Comparison of ENCODE assay signal across 7 mouse cellular contexts in genomic region chr9:108342301-108342831, GRCm38 (mm10). TPM values are rescaled to one million over a fixed set of nuclear protein-coding genes. Genes with fewer than 3 reads are reported as not detected.
DNase-seq lines count a peak whose midpoint lies in the region; ATAC-seq lines count a peak whose summit lies in the region.

No protein-coding gene starts in this region.

- peaks cover 10% of the 10 kb centered on the region for H3K36me3 ChIP-seq in heart, embryonic 13.5 days
- H3K36me3 ChIP-seq in liver, embryonic 13.5 days: peaks cover 34% of the 10 kb centered on the region
- H3K36me3 ChIP-seq in midbrain, embryonic 10.5 days: peaks cover 13% of the 10 kb centered on the region

- peak overlapping the region; percentile 87 for H3K4me2 ChIP-seq in heart, embryonic 13.5 days
- H3K4me2 ChIP-seq in liver, embryonic 13.5 days: peak overlapping the region; percentile 76

- H3K4me1 ChIP-seq in heart, embryonic 13.5 days: peaks cover 47% of the 10 kb centered on the region
- peaks cover 81% of the 10 kb centered on the region for H3K4me1 ChIP-seq in liver, embryonic 13.5 days (replicated peaks)
- peaks cover 52% of the 10 kb centered on the region for H3K4me1 ChIP-seq in midbrain, embryonic 10.5 days

- H3K4me3 ChIP-seq in heart, embryonic 13.5 days: peak overlapping the region; percentile 87
- H3K4me3 ChIP-seq in liver, embryonic 13.5 days (replicated peaks): peak overlapping the region; percentile 92
- H3K4me3 ChIP-seq in midbrain, embryonic 10.5 days: no peak overlapping the region

- H3K9ac ChIP-seq in heart, embryonic 13.5 days: peak overlapping the region; percentile 59; the same call in 1 of the 2 replicates
- H3K9ac ChIP-seq in liver, embryonic 13.5 days: peak overlapping the region; percentile 80

- peak; percentile 32 to 54 for DNase-seq in spleen, postnatal 10 days (ENCODE audit: low spot score in 2 of 2)
- no peak for DNase-seq in spleen, adult 12 weeks (ENCODE audit: low spot score)
- no peak for DNase-seq in liver, embryonic 13.5 days
- peak; percentile 31 for DNase-seq in thymus, postnatal 14 days
- no peak for DNase-seq in left cerebral cortex, adult 9 months (ENCODE audit: low spot score in 2 of 2)
- no peak for DNase-seq in midbrain, embryonic 10.5 days (ENCODE audit: low spot score)

- H3K27me3 ChIP-seq in heart, embryonic 13.5 days (replicated peaks): no peaks in the 10 kb centered on the region
- H3K27me3 ChIP-seq in liver, embryonic 13.5 days: no peaks in the 10 kb centered on the region
- H3K27me3 ChIP-seq in midbrain, embryonic 10.5 days (ENCODE audit: low read depth, poor library complexity, severe bottlenecking): no peaks in the 10 kb centered on the region

- WGBS in heart, embryonic 13.5 days: 49% methylated on average over 5 of the region's 5 CpGs
- WGBS in liver, embryonic 13.5 days (ENCODE audit: insufficient replicate concordance): 11% methylated on average over 5 of the region's 5 CpGs
- WGBS in midbrain, embryonic 10.5 days: 59% methylated on average over 5 of the region's 5 CpGs

- H3K27ac ChIP-seq in heart, embryonic 13.5 days (replicated peaks): peak overlapping the region; percentile 97; the same call in 1 of the 2 replicates
- H3K27ac ChIP-seq in liver, embryonic 13.5 days: peak overlapping the region; percentile 100
- H3K27ac ChIP-seq in midbrain, embryonic 10.5 days (replicated peaks): no peak overlapping the region

- H3K9me3 ChIP-seq in heart, embryonic 13.5 days: no peaks in the 10 kb centered on the region
- no peaks in the 10 kb centered on the region for H3K9me3 ChIP-seq in liver, embryonic 13.5 days (replicated peaks)
- no peaks in the 10 kb centered on the region for H3K9me3 ChIP-seq in midbrain, embryonic 10.5 days (replicated peaks)

- ATAC-seq in heart, embryonic 13.5 days (ENCODE audit: extremely low read depth, insufficient number of reproducible peaks, low FRiP score, low TSS enrichment): no peak
- no peak for ATAC-seq in liver, embryonic 13.5 days (ENCODE audit: low read depth)

RNA-seq across cellular contexts. Expression of gene Gpx1, which starts 3.7 kb away (rescaled TPM):
- polyA plus RNA-seq in heart, embryonic 13.5 days (2015; fragmentation: Nextera tagmentation; extraction: Ambion mirVana): 825 and 854 TPM in 2 replicates
- polyA plus RNA-seq in liver, embryonic 13.5 days (2015; fragmentation: Nextera tagmentation; extraction: Ambion mirVana): 6,829 and 6,884 TPM in 2 replicates
- 767 and 792 TPM in 2 replicates for polyA plus RNA-seq in midbrain, embryonic 10.5 days (2016; fragmentation: Nextera tagmentation; extraction: Ambion mirVana)

RNA-seq across cellular contexts. Expression of gene Usp4, which starts 5.3 kb away (rescaled TPM):
- polyA plus RNA-seq in heart, embryonic 13.5 days (2015; fragmentation: Nextera tagmentation; extraction: Ambion mirVana): 80.6 and 86.7 TPM in 2 replicates
- 67.0 and 71.0 TPM in 2 replicates for polyA plus RNA-seq in liver, embryonic 13.5 days (2015; fragmentation: Nextera tagmentation; extraction: Ambion mirVana)
- polyA plus RNA-seq in midbrain, embryonic 10.5 days (2016; fragmentation: Nextera tagmentation; extraction: Ambion mirVana): 119 and 140 TPM in 2 replicates

RNA-seq across cellular contexts. Expression of gene Tcta, which starts 36.4 kb away (rescaled TPM):
- 31.2 and 32.6 TPM in 2 replicates for polyA plus RNA-seq in heart, embryonic 13.5 days (2015; fragmentation: Nextera tagmentation; extraction: Ambion mirVana)
- 12.7 TPM in 2 replicates for polyA plus RNA-seq in liver, embryonic 13.5 days (2015; fragmentation: Nextera tagmentation; extraction: Ambion mirVana)
- 17.8 and 26.2 TPM in 2 replicates for polyA plus RNA-seq in midbrain, embryonic 10.5 days (2016; fragmentation: Nextera tagmentation; extraction: Ambion mirVana)

RNA-seq across cellular contexts. Expression of gene Rhoa, which starts 36.4 kb away (rescaled TPM):
- 332 and 341 TPM in 2 replicates for polyA plus RNA-seq in heart, embryonic 13.5 days (2015; fragmentation: Nextera tagmentation; extraction: Ambion mirVana)
- polyA plus RNA-seq in liver, embryonic 13.5 days (2015; fragmentation: Nextera tagmentation; extraction: Ambion mirVana): 235 and 296 TPM in 2 replicates
- 272 and 276 TPM in 2 replicates for polyA plus RNA-seq in midbrain, embryonic 10.5 days (2016; fragmentation: Nextera tagmentation; extraction: Ambion mirVana)

RNA-seq across cellular contexts. Expression of gene Amt, which starts 45.7 kb away (rescaled TPM):
- 10.9 and 12.9 TPM in 2 replicates for polyA plus RNA-seq in heart, embryonic 13.5 days (2015; fragmentation: Nextera tagmentation; extraction: Ambion mirVana)
- 14.0 and 14.1 TPM in 2 replicates for polyA plus RNA-seq in liver, embryonic 13.5 days (2015; fragmentation: Nextera tagmentation; extraction: Ambion mirVana)
- polyA plus RNA-seq in midbrain, embryonic 10.5 days (2016; fragmentation: Nextera tagmentation; extraction: Ambion mirVana): 37.9 and 39.2 TPM in 2 replicates

Comparison
In these comparisons a context has a peak if more than half of its experiments do, and no peak if none do; other contexts are left out.
1. DNase-seq: peak in spleen, postnatal 10 days (2 of 2) and thymus, postnatal 14 days (single experiment); none in spleen, adult 12 weeks (single experiment), liver, embryonic 13.5 days (single experiment), left cerebral cortex, adult 9 months (0 of 2) and midbrain, embryonic 10.5 days (single experiment).